8 mouse cellular contexts compared by ENCODE assay signal in the genomic region with DNA sequence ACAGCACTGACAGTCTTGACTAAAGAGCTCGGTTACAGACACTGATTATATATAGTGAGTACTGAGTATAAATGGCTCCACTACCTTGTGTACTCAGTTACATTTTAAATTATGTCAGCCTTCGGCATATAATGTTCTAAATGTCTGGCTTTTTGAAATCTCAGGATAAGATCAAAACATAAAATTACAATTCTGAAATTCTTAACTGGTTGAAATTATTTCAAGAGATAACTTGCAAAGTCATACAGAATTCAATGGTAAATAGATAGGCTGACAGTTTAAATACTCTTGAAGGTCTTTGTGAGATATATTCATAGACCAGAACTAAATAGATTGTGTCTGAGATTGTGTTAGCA. TPM values are rescaled to one million over a fixed set of nuclear protein-coding genes. Genes with fewer than 3 reads are reported as not detected.
DNase-seq lines count a peak whose midpoint lies in the region; ATAC-seq and TF ChIP-seq lines count a peak whose summit lies in the region.

No protein-coding gene starts in this region.

- H3K9ac ChIP-seq in forebrain, embryonic 13.5 days = peak overlapping the region; percentile 87
- peak overlapping the region; percentile 63 for H3K9ac ChIP-seq in liver, embryonic 14.5 days (replicated peaks)

- peak overlapping the region; percentile 69 for H3K4me3 ChIP-seq in heart, embryonic 10.5 days
- H3K4me3 ChIP-seq in forebrain, embryonic 13.5 days = peak overlapping the region; percentile 67
- H3K4me3 ChIP-seq in liver, embryonic 14.5 days (ENCODE audit: insufficient read depth in 1 of 2, low read depth in 2 of 2, low read length in 2 of 2) = peak overlapping the region; percentile 65 to 79

- WGBS in heart, embryonic 10.5 days = 63% methylated on average over 2 of the region's 2 CpGs
- WGBS in forebrain, embryonic 13.5 days = 58% methylated on average over 2 of the region's 2 CpGs
- 42% methylated on average over 2 of the region's 2 CpGs for WGBS in liver, embryonic 14.5 days (ENCODE audit: insufficient replicate concordance)

- no peaks in the 10 kb centered on the region for H3K4me1 ChIP-seq in heart, embryonic 10.5 days
- peaks cover 11% of the 10 kb centered on the region for H3K4me1 ChIP-seq in forebrain, embryonic 13.5 days
- H3K4me1 ChIP-seq in liver, embryonic 14.5 days (replicated peaks; ENCODE audit: control insufficient read depth in 2 of 2, insufficient read depth in 2 of 2, low read length in 1 of 2) = peaks cover 8 to 11% of the 10 kb centered on the region in 2 experiments

- ATAC-seq in CD4-positive, CD25-positive, alpha-beta regulatory T cell, adult 4 months = peak; percentile 25
- ATAC-seq in forebrain, embryonic 13.5 days = no peak
- no peak for ATAC-seq in liver, embryonic 14.5 days (ENCODE audit: insufficient read depth)

- no peak for TF ChIP-seq EP300 in liver, embryonic 14.5 days (IDR thresholded peaks at IDR 0.05; ENCODE audit: low read depth)

- DNase-seq in heart, embryonic 10.5 days (ENCODE audit: low spot score) = no peak
- no peak for DNase-seq in heart, adult 11 months
- DNase-seq in liver, embryonic 14.5 days (ENCODE audit: low read depth in 3 of 3, low spot score in 3 of 3) = no peak
- DNase-seq in urinary bladder, postnatal 25 days (ENCODE audit: low spot score) = no peak
- no peak for DNase-seq in thymus, adult 18-20 months
- no peak for DNase-seq in thymus, postnatal 14 days

- H3K27ac ChIP-seq in heart, embryonic 10.5 days = peak overlapping the region; percentile 97
- H3K27ac ChIP-seq in forebrain, embryonic 13.5 days = peak overlapping the region; percentile 97
- H3K27ac ChIP-seq in liver, embryonic 14.5 days = peak overlapping the region; percentile 57

- H3K4me2 ChIP-seq in forebrain, embryonic 13.5 days = peak overlapping the region; percentile 65
- peak overlapping the region; percentile 96 for H3K4me2 ChIP-seq in liver, embryonic 14.5 days (ENCODE audit: low read depth)

- H3K36me3 ChIP-seq in heart, embryonic 10.5 days = no peaks in the 10 kb centered on the region
- H3K36me3 ChIP-seq in forebrain, embryonic 13.5 days (ENCODE audit: poor library complexity, severe bottlenecking) = no peaks in the 10 kb centered on the region
- no peaks in the 10 kb centered on the region for H3K36me3 ChIP-seq in liver, embryonic 14.5 days (replicated peaks; ENCODE audit: control insufficient read depth, insufficient read depth, low read depth)

- no peaks in the 10 kb centered on the region for H3K9me3 ChIP-seq in heart, embryonic 10.5 days
- H3K9me3 ChIP-seq in forebrain, embryonic 13.5 days (replicated peaks) = no peaks in the 10 kb centered on the region
- no peaks in the 10 kb centered on the region for H3K9me3 ChIP-seq in liver, embryonic 14.5 days (ENCODE audit: control insufficient read depth, low read length)

- H3K27me3 ChIP-seq in heart, embryonic 10.5 days (ENCODE audit: insufficient read depth, poor library complexity, severe bottlenecking) = no peaks in the 10 kb centered on the region
- H3K27me3 ChIP-seq in forebrain, embryonic 13.5 days = no peaks in the 10 kb centered on the region
- H3K27me3 ChIP-seq in liver, embryonic 14.5 days (ENCODE audit: control insufficient read depth, insufficient read depth, low read length) = no peaks in the 10 kb centered on the region

- TF ChIP-seq CTCF in liver, embryonic 14.5 days (IDR thresholded peaks at IDR 0.05; ENCODE audit: low read depth) = no peak

RNA-seq across cellular contexts. Expression of gene Napepld, which starts 0.8 kb away (rescaled TPM):
- 3.1 and 3.7 TPM in 2 replicates for polyA plus RNA-seq in heart, embryonic 10.5 days (2016; fragmentation: Nextera tagmentation; extraction: Ambion mirVana)
- polyA plus RNA-seq in CD4-positive, CD25-positive, alpha-beta regulatory T cell, adult 4 months (2017; shearing (Covaris generic)) = 1 to 10 TPM; 3.3 to 3.9 TPM
- 7.1 and 7.3 TPM in 2 replicates for polyA plus RNA-seq in forebrain, embryonic 13.5 days (2015; fragmentation: Nextera tagmentation; extraction: Ambion mirVana)
- 1.3 TPM in 2 replicates for polyA plus RNA-seq in liver, embryonic 14.5 days (2012; rRNA removed)
- polyA plus RNA-seq in liver, embryonic 14.5 days (2014; fragmentation: Nextera tagmentation; extraction: Ambion mirVana) = 1.8 TPM in 2 replicates

RNA-seq across cellular contexts. Expression of gene Pmpcb, which starts 35.0 kb away (rescaled TPM):
- polyA plus RNA-seq in heart, embryonic 10.5 days (2016; fragmentation: Nextera tagmentation; extraction: Ambion mirVana) = 100 and 115 TPM in 2 replicates
- polyA plus RNA-seq in CD4-positive, CD25-positive, alpha-beta regulatory T cell, adult 4 months (2017; shearing (Covaris generic)) = 10 to 100 TPM; 81.7 to 86.2 TPM
- polyA plus RNA-seq in forebrain, embryonic 13.5 days (2015; fragmentation: Nextera tagmentation; extraction: Ambion mirVana) = 96.4 and 99.8 TPM in 2 replicates
- polyA plus RNA-seq in liver, embryonic 14.5 days (2012; rRNA removed) = 24.2 and 34.2 TPM in 2 replicates
- polyA plus RNA-seq in liver, embryonic 14.5 days (2014; fragmentation: Nextera tagmentation; extraction: Ambion mirVana) = 47.9 and 48.8 TPM in 2 replicates

RNA-seq across cellular contexts. Expression of gene Armc10, which starts 56.4 kb away (rescaled TPM):
- polyA plus RNA-seq in heart, embryonic 10.5 days (2016; fragmentation: Nextera tagmentation; extraction: Ambion mirVana) = 23.0 and 32.8 TPM in 2 replicates
- 10 to 100 TPM; 35.9 to 38.0 TPM for polyA plus RNA-seq in CD4-positive, CD25-positive, alpha-beta regulatory T cell, adult 4 months (2017; shearing (Covaris generic))
- polyA plus RNA-seq in forebrain, embryonic 13.5 days (2015; fragmentation: Nextera tagmentation; extraction: Ambion mirVana) = 82.1 and 84.1 TPM in 2 replicates
- polyA plus RNA-seq in liver, embryonic 14.5 days (2012; rRNA removed) = 7.2 and 9.0 TPM in 2 replicates
- 7.2 and 7.4 TPM in 2 replicates for polyA plus RNA-seq in liver, embryonic 14.5 days (2014; fragmentation: Nextera tagmentation; extraction: Ambion mirVana)

RNA-seq across cellular contexts. Expression of gene Fbxl13, which starts 56.6 kb away (rescaled TPM):
- polyA plus RNA-seq in heart, embryonic 10.5 days (2016; fragmentation: Nextera tagmentation; extraction: Ambion mirVana) = 0.22 and 0.26 TPM in 2 replicates
- polyA plus RNA-seq in CD4-positive, CD25-positive, alpha-beta regulatory T cell, adult 4 months (2017; shearing (Covaris generic)) = not detected
- polyA plus RNA-seq in forebrain, embryonic 13.5 days (2015; fragmentation: Nextera tagmentation; extraction: Ambion mirVana) = 0.09 and 0.29 TPM in 2 replicates
- polyA plus RNA-seq in liver, embryonic 14.5 days (2012; rRNA removed) = 0.08 and 0.14 TPM in 2 replicates
- polyA plus RNA-seq in liver, embryonic 14.5 days (2014; fragmentation: Nextera tagmentation; extraction: Ambion mirVana) = 0.05 and 0.24 TPM in 2 replicates
